Mouse (Mus musculus): Measurements from ENCODE around the gene Nol7. TPM values are rescaled to one million over a fixed set of nuclear protein-coding genes. Genes with fewer than 3 reads are reported as not detected.

Gene Nol7
- total and polyA plus RNA-seq, 2 experiments from 2014 or later: 34.6 to 183 TPM

GRCm38 (mm10) chr13:43415249-43415648 lies 17.1 kb downstream of the Nol7 start:
- Histone ChIP-seq H3K9me3 (ENCODE audit: low read length) (no peaks in the 10 kb centered on the region), H3K9ac (replicated peaks; ENCODE audit: low read length) (no peak overlapping the region), H3K36me3 (ENCODE audit: insufficient read depth, low read length) (peaks cover 38% of the 10 kb centered on the region), H3K27me3 (ENCODE audit: insufficient read depth, low read length) (no peaks in the 10 kb centered on the region), H3K4me3 (ENCODE audit: low read length) (no peak overlapping the region), H3K27ac (no peak overlapping the region), H3K4me1 (ENCODE audit: insufficient read depth, low read length) (no peaks in the 10 kb centered on the region), H3K4me2 (ENCODE audit: low read depth, low read length) (no peak overlapping the region)
- no peak for TF ChIP-seq CTCF (IDR thresholded peaks at IDR 0.05; ENCODE audit: low read depth)
- DNase-seq (ENCODE audit: low spot score) (no peak), ATAC-seq (no peak)
- WGBS: 81% methylated on average over 1 of the region's 1 CpGs

GRCm38 (mm10) chr13:43428436-43428835 lies 30.2 kb downstream of the Nol7 start:
- Histone ChIP-seq H3K4me3 (ENCODE audit: low read length) (no peak overlapping the region), H3K4me1 (ENCODE audit: insufficient read depth, low read length) (no peaks in the 10 kb centered on the region), H3K4me2 (ENCODE audit: low read depth, low read length) (no peak overlapping the region), H3K27me3 (ENCODE audit: insufficient read depth, low read length) (no peaks in the 10 kb centered on the region), H3K9me3 (ENCODE audit: low read length) (no peaks in the 10 kb centered on the region), H3K36me3 (ENCODE audit: insufficient read depth, low read length) (no peaks in the 10 kb centered on the region; the same call in 1 of the 2 replicates), H3K27ac (no peak overlapping the region), H3K9ac (replicated peaks; ENCODE audit: low read length) (no peak overlapping the region)
- DNase-seq (ENCODE audit: low spot score) (no peak), ATAC-seq (no peak)
- TF ChIP-seq CTCF (IDR thresholded peaks at IDR 0.05; ENCODE audit: low read depth): no peak
- 91% methylated on average over 4 of the region's 4 CpGs for WGBS

- 84% methylated on average over 2 of the region's 2 CpGs for WGBS
- TF ChIP-seq CTCF (IDR thresholded peaks at IDR 0.05; ENCODE audit: low read depth): no peak
- H3K4me2 ChIP-seq (ENCODE audit: low read depth, low read length): no peak overlapping the region
- H3K27me3 ChIP-seq (ENCODE audit: insufficient read depth, low read length): no peaks in the 10 kb centered on the region
- H3K4me1 ChIP-seq (ENCODE audit: insufficient read depth, low read length): no peaks in the 10 kb centered on the region
- ATAC-seq: no peak
- H3K27ac ChIP-seq: no peak overlapping the region
- no peaks in the 10 kb centered on the region; the same call in 1 of the 2 replicates for H3K36me3 ChIP-seq (ENCODE audit: insufficient read depth, low read length)
- H3K9ac ChIP-seq (replicated peaks; ENCODE audit: low read length): no peak overlapping the region
- H3K9me3 ChIP-seq (ENCODE audit: low read length): no peaks in the 10 kb centered on the region; the same call in 1 of the 2 replicates
- no peak overlapping the region for H3K4me3 ChIP-seq (ENCODE audit: low read length)
- no peak for DNase-seq (ENCODE audit: low spot score)
These were observed 35.2 kb downstream of the Nol7 start for GRCm38 (mm10) chr13:43433395-43433794.

- TF ChIP-seq CTCF (IDR thresholded peaks at IDR 0.05; ENCODE audit: low read depth): no peak
- DNase-seq (ENCODE audit: low spot score): no peak
These were observed 42.2 kb downstream of the Nol7 start for GRCm38 (mm10) chr13:43440376-43440775.

GRCm38 (mm10) chr13:43442551-43442950 lies 44.4 kb downstream of the Nol7 start:
- Histone ChIP-seq H3K4me2 (ENCODE audit: low read depth, low read length) (no peak overlapping the region), H3K4me3 (ENCODE audit: low read length) (no peak overlapping the region), H3K36me3 (ENCODE audit: insufficient read depth, low read length) (no peaks in the 10 kb centered on the region), H3K27me3 (ENCODE audit: insufficient read depth, low read length) (no peaks in the 10 kb centered on the region), H3K27ac (no peak overlapping the region), H3K9me3 (ENCODE audit: low read length) (no peaks in the 10 kb centered on the region), H3K9ac (replicated peaks; ENCODE audit: low read length) (no peak overlapping the region), H3K4me1 (ENCODE audit: insufficient read depth, low read length) (no peaks in the 10 kb centered on the region)
- DNase-seq (ENCODE audit: low spot score) (peak; percentile 12), ATAC-seq (no peak)
- no peak for TF ChIP-seq CTCF (IDR thresholded peaks at IDR 0.05; ENCODE audit: low read depth)
- 68% methylated on average over 1 of the region's 1 CpGs for WGBS

More at GRCm38 (mm10) chr13:43440376-43440775, 42.2 kb downstream of the Nol7 start:
- H3K4me2 ChIP-seq (ENCODE audit: low read depth, low read length): no peak overlapping the region
- no peaks in the 10 kb centered on the region for H3K4me1 ChIP-seq (ENCODE audit: insufficient read depth, low read length)
- no peaks in the 10 kb centered on the region for H3K36me3 ChIP-seq (ENCODE audit: insufficient read depth, low read length)
- H3K4me3 ChIP-seq (ENCODE audit: low read length): no peak overlapping the region
- 100% methylated on average over 1 of the region's 1 CpGs for WGBS
- no peaks in the 10 kb centered on the region; the same call in 1 of the 2 replicates for H3K9me3 ChIP-seq (ENCODE audit: low read length)
- no peak overlapping the region for H3K9ac ChIP-seq (replicated peaks; ENCODE audit: low read length)
- no peak for ATAC-seq
- no peak overlapping the region for H3K27ac ChIP-seq
- H3K27me3 ChIP-seq (ENCODE audit: insufficient read depth, low read length): no peaks in the 10 kb centered on the region

GRCm38 (mm10) chr13:43443706-43444105 lies 45.5 kb downstream of the Nol7 start:
- no peaks in the 10 kb centered on the region for H3K36me3 ChIP-seq (ENCODE audit: insufficient read depth, low read length)
- H3K9me3 ChIP-seq (ENCODE audit: low read length): no peaks in the 10 kb centered on the region
- H3K4me2 ChIP-seq (ENCODE audit: low read depth, low read length): no peak overlapping the region
- 96% methylated on average over 4 of the region's 4 CpGs for WGBS
- no peak overlapping the region for H3K4me3 ChIP-seq (ENCODE audit: low read length)
- ATAC-seq: no peak
- no peak overlapping the region for H3K9ac ChIP-seq (replicated peaks; ENCODE audit: low read length)
- H3K27me3 ChIP-seq (ENCODE audit: insufficient read depth, low read length): no peaks in the 10 kb centered on the region
- H3K27ac ChIP-seq: no peak overlapping the region
- TF ChIP-seq CTCF (IDR thresholded peaks at IDR 0.05; ENCODE audit: low read depth): no peak
- DNase-seq (ENCODE audit: low spot score): no peak
- H3K4me1 ChIP-seq (ENCODE audit: insufficient read depth, low read length): no peaks in the 10 kb centered on the region

- WGBS: 85% methylated on average over 3 of the region's 3 CpGs
- DNase-seq (ENCODE audit: low spot score) (no peak), ATAC-seq (no peak)
- no peaks in the 10 kb centered on the region for H3K27me3 ChIP-seq (ENCODE audit: insufficient read depth, low read length)
- H3K9ac ChIP-seq (replicated peaks; ENCODE audit: low read length): no peak overlapping the region
- no peaks in the 10 kb centered on the region for H3K36me3 ChIP-seq (ENCODE audit: insufficient read depth, low read length)
- H3K27ac ChIP-seq: no peak overlapping the region
- no peak overlapping the region for H3K4me2 ChIP-seq (ENCODE audit: low read depth, low read length)
- no peaks in the 10 kb centered on the region for H3K9me3 ChIP-seq (ENCODE audit: low read length)
- H3K4me1 ChIP-seq (ENCODE audit: insufficient read depth, low read length): no peaks in the 10 kb centered on the region
- TF ChIP-seq CTCF (IDR thresholded peaks at IDR 0.05; ENCODE audit: low read depth): no peak
- no peak overlapping the region for H3K4me3 ChIP-seq (ENCODE audit: low read length)
These were observed 46.5 kb downstream of the Nol7 start for GRCm38 (mm10) chr13:43444717-43445116.
